Mouse (Mus musculus) heart, embryonic 10.5 days (tissue): Measurements from ENCODE around the gene Cntnap5c. TPM values are rescaled to one million over a fixed set of nuclear protein-coding genes. Genes with fewer than 3 reads are reported as not detected.

Experiments used
- DNase-seq: peaks from one replicate; pipeline ENCODE4 v3.0.0-alpha.2; 2017; ENCODE audit warnings: low spot score
- H3K27ac ChIP-seq: fragments of 300-500 bp; sonication (generic); 2 replicates; pipeline ENCODE4 v1.5.1; 2016; ENCODE audit warnings: mild to moderate bottlenecking
- H3K27me3 ChIP-seq: fragments of 300-500 bp; sonication (generic); 2 replicates; pipeline ENCODE4 v1.6.1; 2016; ENCODE audit warnings: mild to moderate bottlenecking; ENCODE audit not compliant: poor library complexity, insufficient read depth, severe bottlenecking
- H3K36me3 ChIP-seq: fragments of 300-500 bp; sonication (generic); 2 replicates; pipeline ENCODE4 v1.6.1; 2016; ENCODE audit warnings: mild to moderate bottlenecking, moderate library complexity
- H3K4me1 ChIP-seq: fragments of 300-500 bp; sonication (generic); 2 replicates; pipeline ENCODE4 v1.6.1; 2016; ENCODE audit warnings: mild to moderate bottlenecking
- H3K4me3 ChIP-seq: fragments of 300-500 bp; sonication (generic); 2 replicates; pipeline ENCODE4 v1.5.1; 2016; ENCODE audit warnings: mild to moderate bottlenecking, moderate library complexity
- H3K9me3 ChIP-seq: fragments of 300-500 bp; sonication (generic); 2 replicates; pipeline ENCODE4 v1.6.1; 2016; ENCODE audit warnings: mild to moderate bottlenecking, moderate library complexity
- WGBS: fragments of 180-500 bp; shearing (Covaris S2); methylation state at CpG from one replicate; pipeline ENCODE4 v1.1.7; 2016; 5-methylcytosine and 5-hydroxymethylcytosine counted together
- polyA plus RNA-seq: library from polyadenylated mRNA; unstranded; fragments of >200 nt; fragmentation: Nextera tagmentation; extraction: Ambion mirVana; gene quantifications from 2 replicates; pipeline ENCODE4 v1.2.1, GENCODE M21; 2016

Gene Cntnap5c
- polyA plus RNA-seq, 1 experiment from 2014 or later, result not detected

DNA sequence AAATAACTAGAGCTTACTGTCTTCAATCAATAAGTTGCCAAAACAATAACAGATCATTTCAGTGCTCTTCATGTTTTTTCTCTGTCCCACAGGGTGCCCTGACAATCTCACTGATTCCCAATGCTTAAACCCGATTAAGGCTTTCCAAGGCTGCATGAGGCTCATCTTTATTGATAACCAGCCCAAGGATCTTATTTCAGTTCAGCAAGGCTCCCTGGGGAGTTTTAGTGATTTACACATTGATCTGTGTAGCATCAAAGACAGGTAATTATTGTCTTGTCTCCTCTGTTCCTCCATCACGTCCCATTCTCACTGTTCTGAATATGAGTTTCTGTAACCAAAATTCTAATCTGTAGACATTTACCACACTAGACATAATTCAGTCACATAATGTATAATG lies 335.1 kb downstream of the Cntnap5c start:
- no peak overlapping the region for H3K27ac ChIP-seq
- WGBS, result 81% methylated on average over 2 of the region's 2 CpGs

GRCm38 (mm10) chr17:58107901-58108300 lies 338.5 kb downstream of the Cntnap5c start:
- no peak overlapping the region for H3K27ac ChIP-seq
- no peaks in the 10 kb centered on the region for H3K9me3 ChIP-seq
- no peak for DNase-seq
- H3K4me3 ChIP-seq, result no peak overlapping the region
- 77% methylated on average over 3 of the region's 3 CpGs for WGBS
- H3K36me3 ChIP-seq, result no peaks in the 10 kb centered on the region
- H3K27me3 ChIP-seq, result no peaks in the 10 kb centered on the region
- H3K4me1 ChIP-seq, result no peaks in the 10 kb centered on the region

More for the DNA sequence above, 335.1 kb downstream of the Cntnap5c start:
- H3K27me3 ChIP-seq, result no peaks in the 10 kb centered on the region
- no peaks in the 10 kb centered on the region for H3K9me3 ChIP-seq
- no peak overlapping the region for H3K4me3 ChIP-seq
- no peaks in the 10 kb centered on the region for H3K4me1 ChIP-seq
- DNase-seq, result no peak
- no peaks in the 10 kb centered on the region for H3K36me3 ChIP-seq

DNA sequence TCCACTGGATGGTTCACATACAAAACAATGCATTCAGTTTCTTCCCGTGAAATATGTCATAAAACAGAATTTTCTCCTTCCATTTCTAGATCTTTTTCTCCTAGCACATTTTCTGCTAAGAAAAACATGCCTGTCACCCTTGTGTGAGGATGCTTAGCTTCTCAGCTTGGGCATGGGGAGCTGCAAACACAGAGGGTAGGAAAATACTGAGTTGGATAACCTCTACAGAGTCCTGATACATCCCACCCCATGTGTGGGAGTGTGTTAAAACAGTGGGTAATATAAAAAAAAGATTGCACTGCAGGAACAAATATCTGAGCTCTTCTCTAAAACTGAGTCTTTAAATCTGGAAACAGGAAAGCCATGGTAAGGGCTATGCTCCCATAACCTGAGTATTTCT lies 339.0 kb downstream of the Cntnap5c start:
- no peak for DNase-seq
- Histone ChIP-seq H3K4me3 (no peak overlapping the region), H3K36me3 (no peaks in the 10 kb centered on the region), H3K4me1 (no peaks in the 10 kb centered on the region), H3K27ac (no peak overlapping the region), H3K9me3 (no peaks in the 10 kb centered on the region), H3K27me3 (no peaks in the 10 kb centered on the region)
- WGBS, result 59% methylated on average over 1 of the region's 1 CpGs

GRCm38 (mm10) chr17:58187171-58187570 lies 417.8 kb downstream of the Cntnap5c start:
- H3K27ac ChIP-seq, result no peak overlapping the region
- no peaks in the 10 kb centered on the region for H3K27me3 ChIP-seq
- 63% methylated on average over 1 of the region's 1 CpGs for WGBS
- H3K9me3 ChIP-seq, result no peaks in the 10 kb centered on the region
- no peak for DNase-seq
- H3K36me3 ChIP-seq, result no peaks in the 10 kb centered on the region
- H3K4me3 ChIP-seq, result no peak overlapping the region
- no peaks in the 10 kb centered on the region for H3K4me1 ChIP-seq

DNA sequence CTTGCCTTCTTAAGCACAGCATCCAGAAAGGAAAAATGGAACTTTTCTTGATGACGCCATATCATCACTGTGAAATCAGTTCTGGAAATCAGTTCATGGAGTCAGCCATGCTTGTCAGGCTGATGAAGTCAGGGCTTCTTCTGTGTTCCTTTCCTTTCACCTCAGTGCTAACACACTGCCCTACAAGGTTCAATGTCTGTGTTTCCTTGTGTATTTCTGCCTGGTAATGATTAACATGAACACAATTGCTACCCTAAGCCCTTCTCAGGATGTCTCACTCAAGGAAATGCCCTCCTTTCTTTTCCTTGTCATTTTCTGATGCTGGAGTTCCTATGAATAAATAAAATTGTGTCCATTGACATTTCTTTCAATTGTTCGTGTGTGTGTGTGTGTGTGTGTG lies 431.8 kb downstream of the Cntnap5c start:
- 82% methylated on average over 2 of the region's 2 CpGs for WGBS
- DNase-seq, result no peak
- Histone ChIP-seq H3K4me1 (no peaks in the 10 kb centered on the region), H3K36me3 (no peaks in the 10 kb centered on the region), H3K27ac (no peak overlapping the region), H3K4me3 (no peak overlapping the region), H3K27me3 (no peaks in the 10 kb centered on the region), H3K9me3 (no peaks in the 10 kb centered on the region)

DNA sequence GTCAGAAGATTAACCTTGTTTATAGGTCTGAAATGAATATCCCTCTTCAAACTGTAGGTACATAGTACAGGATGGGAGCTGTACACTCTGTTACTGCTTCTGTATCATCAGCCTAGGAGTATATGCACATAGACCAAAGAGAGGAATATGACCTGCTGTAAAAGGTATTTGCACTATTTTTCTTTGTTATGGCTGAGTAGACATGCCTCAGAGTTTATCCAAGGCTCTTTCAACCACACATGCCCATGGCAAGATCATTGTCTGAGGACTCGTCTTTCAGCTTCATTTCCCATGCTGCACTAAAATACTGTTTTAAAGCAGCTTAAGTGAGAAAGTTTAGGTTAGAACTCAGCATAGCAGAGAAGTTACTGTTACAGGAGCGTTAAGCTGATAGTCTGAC lies 498.7 kb downstream of the Cntnap5c start:
- 76% methylated on average over 2 of the region's 2 CpGs for WGBS
- Histone ChIP-seq H3K27me3 (no peaks in the 10 kb centered on the region), H3K27ac (no peak overlapping the region), H3K9me3 (no peaks in the 10 kb centered on the region), H3K36me3 (no peaks in the 10 kb centered on the region), H3K4me1 (no peaks in the 10 kb centered on the region), H3K4me3 (no peak overlapping the region)
- DNase-seq, result no peak

- Histone ChIP-seq H3K27ac (no peak overlapping the region), H3K9me3 (no peaks in the 10 kb centered on the region), H3K36me3 (no peaks in the 10 kb centered on the region), H3K4me1 (no peaks in the 10 kb centered on the region), H3K27me3 (no peaks in the 10 kb centered on the region), H3K4me3 (no peak overlapping the region)
- WGBS, result 61% methylated on average over 6 of the region's 6 CpGs
- no peak for DNase-seq
These were observed 581.9 kb downstream of the Cntnap5c start for GRCm38 (mm10) chr17:58351310-58351709.

- Histone ChIP-seq H3K27ac (no peak overlapping the region), H3K9me3 (no peaks in the 10 kb centered on the region), H3K36me3 (no peaks in the 10 kb centered on the region), H3K27me3 (no peaks in the 10 kb centered on the region), H3K4me3 (no peak overlapping the region), H3K4me1 (no peaks in the 10 kb centered on the region)
- DNase-seq, result no peak
- WGBS, result 64% methylated on average over 2 of the region's 2 CpGs
These were observed 586.9 kb downstream of the Cntnap5c start for GRCm38 (mm10) chr17:58356224-58356623.

DNA sequence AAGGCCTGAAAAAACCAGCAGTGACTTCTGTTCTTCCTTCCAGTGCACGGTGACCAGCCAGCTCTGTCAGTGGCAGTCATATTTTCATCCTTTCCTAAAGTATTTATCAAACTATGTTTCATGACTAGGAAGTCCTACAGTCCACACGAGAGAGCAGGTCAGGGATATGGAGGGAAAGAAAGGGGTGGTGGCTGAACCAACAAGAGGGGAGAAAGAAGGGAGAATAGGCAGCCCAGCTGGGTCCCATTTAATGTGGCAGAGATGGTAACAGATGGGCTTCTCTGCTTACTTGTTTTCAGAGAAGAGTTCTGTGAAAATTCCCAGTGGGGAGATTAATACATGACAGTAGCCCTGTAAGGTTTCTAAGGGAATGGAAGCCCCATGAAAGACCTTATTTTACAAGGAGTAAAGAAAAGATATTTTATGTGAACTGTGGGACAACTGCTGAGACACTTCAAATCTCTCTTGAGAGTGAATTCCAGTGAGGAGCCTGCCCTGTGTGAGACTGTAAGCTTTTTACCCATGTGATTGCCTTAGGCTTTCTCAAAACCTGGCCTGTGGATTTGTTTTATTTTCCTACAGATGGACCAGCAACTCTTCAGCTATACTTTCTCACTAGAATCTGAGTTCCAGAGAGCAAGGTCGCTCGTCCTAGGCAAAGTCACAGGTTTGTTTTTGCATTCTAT lies 594.4 kb downstream of the Cntnap5c start:
- Histone ChIP-seq H3K9me3 (no peaks in the 10 kb centered on the region), H3K27ac (no peak overlapping the region), H3K4me3 (no peak overlapping the region), H3K36me3 (no peaks in the 10 kb centered on the region), H3K4me1 (no peaks in the 10 kb centered on the region), H3K27me3 (no peaks in the 10 kb centered on the region)
- no peak for DNase-seq
- WGBS, result 73% methylated on average over 4 of the region's 4 CpGs

- Histone ChIP-seq H3K27ac (no peak overlapping the region), H3K27me3 (no peaks in the 10 kb centered on the region), H3K36me3 (no peaks in the 10 kb centered on the region), H3K9me3 (no peaks in the 10 kb centered on the region), H3K4me3 (no peak overlapping the region), H3K4me1 (no peaks in the 10 kb centered on the region)
- no peak for DNase-seq
These were observed 600.7 kb downstream of the Cntnap5c start for GRCm38 (mm10) chr17:58370089-58370488.

DNA sequence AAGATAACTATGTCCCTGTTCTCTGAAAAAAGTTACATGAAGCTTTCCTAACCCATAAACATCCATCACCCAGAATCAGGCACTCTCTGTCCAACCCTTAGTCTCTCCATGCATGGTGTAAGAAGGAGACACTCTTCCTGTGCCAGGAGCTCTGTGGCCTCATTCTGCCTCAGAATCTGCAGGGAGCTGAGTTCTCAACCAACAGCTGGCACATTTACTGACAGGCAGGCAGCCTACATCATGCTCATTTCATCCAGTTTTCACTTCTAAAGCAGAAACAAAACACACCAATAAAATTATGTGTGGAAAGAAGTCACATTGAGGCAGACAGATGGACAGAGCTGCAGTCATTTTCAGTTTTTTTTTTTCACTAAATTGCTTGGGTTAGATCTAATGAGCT lies 638.4 kb downstream of the Cntnap5c start:
- Histone ChIP-seq H3K9me3 (no peaks in the 10 kb centered on the region), H3K4me3 (no peak overlapping the region), H3K36me3 (no peaks in the 10 kb centered on the region), H3K27me3 (no peaks in the 10 kb centered on the region), H3K27ac (no peak overlapping the region), H3K4me1 (no peaks in the 10 kb centered on the region)
- no peak for DNase-seq

- Histone ChIP-seq H3K9me3 (no peaks in the 10 kb centered on the region), H3K4me1 (no peaks in the 10 kb centered on the region), H3K27ac (no peak overlapping the region), H3K4me3 (no peak overlapping the region), H3K36me3 (no peaks in the 10 kb centered on the region), H3K27me3 (no peaks in the 10 kb centered on the region)
- no peak for DNase-seq
- 84% methylated on average over 1 of the region's 1 CpGs for WGBS
These were observed 639.4 kb downstream of the Cntnap5c start for GRCm38 (mm10) chr17:58408756-58409155.

DNA sequence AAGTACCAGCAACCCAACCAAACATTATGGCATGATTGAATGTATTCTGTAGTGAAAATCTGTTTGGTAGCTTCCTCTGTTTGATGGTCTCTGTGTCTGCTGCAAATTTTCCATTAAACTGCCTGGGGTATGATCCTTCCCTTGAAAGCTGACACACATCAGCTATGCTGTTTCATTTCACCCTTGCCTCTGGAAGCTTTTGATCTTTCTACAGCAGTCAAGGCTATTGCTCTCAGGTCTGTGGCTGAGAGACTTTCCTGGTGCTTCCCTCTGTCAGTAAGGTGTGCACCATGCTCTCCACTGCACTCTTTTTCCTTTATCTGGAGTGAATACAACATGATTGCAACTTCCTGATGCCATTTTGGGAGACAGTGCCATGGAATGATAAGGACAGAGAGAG lies 668.1 kb downstream of the Cntnap5c start:
- no peak for DNase-seq
- no peak overlapping the region for H3K4me3 ChIP-seq
- H3K36me3 ChIP-seq, result no peaks in the 10 kb centered on the region
- H3K27ac ChIP-seq, result no peak overlapping the region
- no peaks in the 10 kb centered on the region for H3K9me3 ChIP-seq
- no peaks in the 10 kb centered on the region for H3K4me1 ChIP-seq
- H3K27me3 ChIP-seq, result no peaks in the 10 kb centered on the region
